Mouse (Mus musculus) cerebellum, adult 2 months (tissue): Measurements from ENCODE around the gene Trarg1.

Source experiments
- CTCF ChIP-seq: fragments of 200-500 bp; IDR thresholded peaks from 2 replicates; pipeline ENCODE4 v1.5.1; 2011; ENCODE audit warnings: low read depth, mild to moderate bottlenecking, control low read depth, low read length, moderate library complexity, borderline replicate concordance; ENCODE audit not compliant: insufficient read depth
- POLR2A ChIP-seq: fragments of 200-500 bp; IDR thresholded peaks from 2 replicates; pipeline ENCODE4 v1.6.1; 2011; ENCODE audit warnings: low read length, control low read depth, borderline replicate concordance; ENCODE audit not compliant: insufficient read depth

DNA sequence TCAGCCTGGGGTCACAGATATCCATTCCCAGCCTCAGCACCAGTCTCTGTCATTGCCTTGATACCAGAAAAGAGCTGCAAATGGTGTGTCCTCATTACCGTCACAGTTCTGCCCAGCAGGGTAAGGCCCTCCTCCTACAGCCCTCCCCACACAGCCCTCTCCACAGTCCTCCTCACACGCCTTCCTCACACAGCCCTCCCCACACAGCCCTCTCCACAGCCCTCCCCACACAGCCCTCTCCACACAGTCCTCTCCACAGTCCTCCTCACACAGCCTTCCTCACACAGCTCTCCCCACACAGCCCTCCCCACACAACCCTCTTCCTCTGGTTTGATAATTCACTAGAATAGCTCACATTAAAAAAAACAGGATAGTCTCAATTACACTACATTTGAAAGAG, 49.6 kb upstream of the Trarg1 start:
- TF ChIP-seq CTCF (no peak), POLR2A (no peak)
